Mouse (Mus musculus) heart, embryonic 16.5 days (tissue): ENCODE measurements around the gene AC109138.7. TPM values are rescaled to one million over a fixed set of nuclear protein-coding genes. Genes with fewer than 3 reads are reported as not detected.

Source experiments
- ATAC-seq: fragments of 200-750 bp; cut with Nextera tagmentation; replicated peaks from 2 replicates; pipeline ENCODE4 v1.8.0; 2017; ENCODE audit warnings: moderate number of reproducible peaks; ENCODE audit not compliant: insufficient read depth, low FRiP score; ENCODE audit errors: extremely low read depth
- H3K27ac ChIP-seq: fragments of 300-500 bp; sonication (generic); 2 replicates; pipeline ENCODE4 v1.5.1; 2014; ENCODE audit warnings: mild to moderate bottlenecking, low read length, control low read depth, moderate library complexity
- H3K27me3 ChIP-seq: fragments of 300-500 bp; sonication (generic); 2 replicates; pipeline ENCODE4 v1.6.1; 2014; ENCODE audit warnings: low read length, mixed read lengths; ENCODE audit not compliant: control insufficient read depth, insufficient read depth
- H3K36me3 ChIP-seq: fragments of 300-500 bp; sonication (generic); 2 replicates; pipeline ENCODE4 v1.6.1; 2014; ENCODE audit not compliant: control insufficient read depth, insufficient read depth
- H3K4me1 ChIP-seq: fragments of 300-500 bp; sonication (generic); 2 replicates; pipeline ENCODE4 v1.6.1; 2014; ENCODE audit warnings: low read length, mixed read lengths; ENCODE audit not compliant: control insufficient read depth, insufficient read depth
- H3K4me2 ChIP-seq: fragments of 300-500 bp; sonication (generic); 2 replicates; pipeline ENCODE4 v1.6.1; 2014; ENCODE audit warnings: low read depth, mild to moderate bottlenecking, control low read depth, low read length
- H3K4me3 ChIP-seq: fragments of 300-500 bp; sonication (generic); 2 replicates; pipeline ENCODE4 v1.5.1; 2014; ENCODE audit warnings: mild to moderate bottlenecking, control low read depth, low read length
- H3K9ac ChIP-seq: fragments of 300-500 bp; sonication (generic); 2 replicates; pipeline ENCODE4 v1.6.1; 2014; ENCODE audit warnings: low read length, control low read depth
- H3K9me3 ChIP-seq: fragments of 300-500 bp; sonication (generic); replicated peaks from 2 replicates; pipeline ENCODE4 v1.6.1; 2016; ENCODE audit warnings: low read length; ENCODE audit not compliant: control insufficient read depth
- WGBS: fragments of 180-500 bp; shearing (Covaris S2); extraction: QIAGEN DNeasy Blood & Tissue Kit; methylation state at CpG from one replicate; pipeline ENCODE4 v1.1.7; 2014; 5-methylcytosine and 5-hydroxymethylcytosine counted together
- polyA plus RNA-seq: library from polyadenylated mRNA; unstranded; fragments of >200 nt; fragmentation: Nextera tagmentation; extraction: Ambion mirVana; gene quantifications from 2 replicates; pipeline ENCODE4 v1.2.1, GENCODE M21; 2015

Gene AC109138.7
- polyA plus RNA-seq, 1 experiment from 2014 or later: not detected

GRCm38 (mm10) chr19:4220416-4220815, 6.3 kb downstream of the AC109138.7 start:
- no peak overlapping the region for H3K4me3 ChIP-seq
- peaks cover 14% of the 10 kb centered on the region for H3K27me3 ChIP-seq
- ATAC-seq: no peak
- H3K36me3 ChIP-seq: no peaks in the 10 kb centered on the region
- WGBS: 41% methylated on average over 4 of the region's 4 CpGs
- H3K9me3 ChIP-seq: no peaks in the 10 kb centered on the region
- peak overlapping the region; percentile 62 for H3K27ac ChIP-seq
- peaks cover 20% of the 10 kb centered on the region for H3K4me1 ChIP-seq
- no peak overlapping the region for H3K9ac ChIP-seq
- no peak overlapping the region for H3K4me2 ChIP-seq

DNA sequence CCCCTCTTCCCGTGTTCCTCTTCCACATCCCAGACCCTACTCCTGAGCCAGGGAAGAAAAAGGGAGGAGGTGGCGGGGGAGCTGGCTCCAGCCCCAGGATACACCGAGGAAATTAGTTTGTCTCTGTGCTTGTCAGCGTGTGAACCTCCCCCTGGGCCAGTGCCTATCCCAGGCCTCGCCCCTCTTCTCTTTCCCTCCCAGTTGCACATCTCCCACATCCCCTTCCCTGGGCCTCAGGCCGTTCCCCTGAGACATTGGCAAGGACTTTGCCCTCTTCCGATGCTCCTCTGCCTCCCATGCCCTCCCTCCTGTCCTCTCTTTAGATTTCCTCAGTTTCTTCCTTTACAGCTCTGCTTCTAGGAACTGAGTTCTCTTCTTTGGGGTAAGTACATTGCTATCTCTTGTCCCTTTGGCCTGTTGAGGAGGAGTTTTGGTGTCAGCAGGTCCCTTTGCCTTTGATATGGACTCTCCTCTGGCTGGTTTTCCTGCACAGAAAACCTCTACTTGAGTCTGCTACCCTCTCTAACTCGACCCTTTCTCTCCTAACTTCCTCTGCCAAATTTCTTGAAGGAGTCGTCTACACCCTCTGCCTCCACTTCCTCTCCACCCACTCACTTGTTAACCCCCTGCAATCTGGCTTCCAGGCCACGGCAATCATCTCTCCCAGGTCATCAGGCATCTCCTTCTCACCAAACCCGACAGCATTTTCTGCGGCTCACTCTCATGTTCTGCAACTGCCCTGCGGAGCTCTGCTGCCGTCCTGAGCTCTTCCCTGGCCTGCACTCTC, 7.0 kb downstream of the AC109138.7 start:
- no peaks in the 10 kb centered on the region for H3K9me3 ChIP-seq
- H3K27ac ChIP-seq: peak overlapping the region; percentile 62
- WGBS: 31% methylated on average over 13 of the region's 14 CpGs
- H3K9ac ChIP-seq: peak overlapping the region; percentile 32; the same call in 1 of the 2 replicates
- peak overlapping the region; percentile 28; the same call in 1 of the 2 replicates for H3K4me2 ChIP-seq
- H3K4me1 ChIP-seq: peaks cover 17% of the 10 kb centered on the region
- no peaks in the 10 kb centered on the region for H3K36me3 ChIP-seq
- peaks cover 12% of the 10 kb centered on the region for H3K27me3 ChIP-seq
- H3K4me3 ChIP-seq: no peak overlapping the region
- no peak for ATAC-seq

DNA sequence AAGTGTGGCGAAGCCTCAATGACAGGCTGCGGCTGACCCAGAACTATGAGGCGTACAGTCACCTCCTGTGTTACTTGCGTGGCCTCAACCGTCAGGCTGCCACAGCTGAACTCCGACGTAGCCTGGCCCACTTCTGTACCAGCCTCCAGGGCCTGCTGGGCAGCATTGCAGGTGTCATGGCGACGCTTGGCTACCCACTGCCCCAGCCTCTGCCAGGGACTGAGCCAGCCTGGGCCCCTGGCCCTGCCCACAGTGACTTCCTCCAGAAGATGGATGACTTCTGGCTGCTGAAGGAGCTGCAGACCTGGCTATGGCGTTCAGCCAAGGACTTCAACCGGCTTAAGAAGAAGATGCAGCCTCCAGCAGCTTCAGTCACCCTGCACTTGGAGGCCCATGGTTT, 8.0 kb downstream of the AC109138.7 start:
- Histone ChIP-seq H3K4me1 (peaks cover 15% of the 10 kb centered on the region), H3K4me2 (no peak overlapping the region), H3K9me3 (no peaks in the 10 kb centered on the region), H3K4me3 (no peak overlapping the region), H3K27ac (no peak overlapping the region), H3K9ac (no peak overlapping the region), H3K27me3 (peaks cover 9% of the 10 kb centered on the region; the same call in 1 of the 2 replicates), H3K36me3 (no peaks in the 10 kb centered on the region)
- 67% methylated on average over 11 of the region's 11 CpGs for WGBS
- ATAC-seq: no peak

GRCm38 (mm10) chr19:4226779-4227178, 12.6 kb downstream of the AC109138.7 start:
- no peaks in the 10 kb centered on the region for H3K36me3 ChIP-seq
- 82% methylated on average over 7 of the region's 7 CpGs for WGBS
- H3K4me2 ChIP-seq: no peak overlapping the region
- H3K4me3 ChIP-seq: no peak overlapping the region
- no peak overlapping the region for H3K9ac ChIP-seq
- no peak overlapping the region for H3K27ac ChIP-seq
- peaks cover 9% of the 10 kb centered on the region; the same call in 1 of the 2 replicates for H3K27me3 ChIP-seq
- peaks cover 5% of the 10 kb centered on the region for H3K4me1 ChIP-seq
- no peaks in the 10 kb centered on the region for H3K9me3 ChIP-seq
- ATAC-seq: no peak

- no peak overlapping the region for H3K27ac ChIP-seq
- H3K4me2 ChIP-seq: no peak overlapping the region
- no peak overlapping the region for H3K9ac ChIP-seq
- H3K4me3 ChIP-seq: no peak overlapping the region
- no peaks in the 10 kb centered on the region for H3K36me3 ChIP-seq
- H3K9me3 ChIP-seq: no peaks in the 10 kb centered on the region
- WGBS: 50% methylated on average over 5 of the region's 5 CpGs
- peaks cover 7% of the 10 kb centered on the region; the same call in 1 of the 2 replicates for H3K27me3 ChIP-seq
- peaks cover 8% of the 10 kb centered on the region for H3K4me1 ChIP-seq
- ATAC-seq: no peak
Observed at GRCm38 (mm10) chr19:4227446-4227845, 13.3 kb downstream of the AC109138.7 start.

- WGBS: 12% methylated on average over 8 of the region's 8 CpGs
- no peaks in the 10 kb centered on the region for H3K9me3 ChIP-seq
- H3K36me3 ChIP-seq: no peaks in the 10 kb centered on the region
- H3K9ac ChIP-seq: no peak overlapping the region; the same call in 1 of the 2 replicates
- no peak overlapping the region for H3K4me3 ChIP-seq
- peaks cover 8% of the 10 kb centered on the region for H3K4me1 ChIP-seq
- H3K27me3 ChIP-seq: peaks cover 5% of the 10 kb centered on the region; the same call in 1 of the 2 replicates
- no peak for ATAC-seq
- no peak overlapping the region for H3K4me2 ChIP-seq
- no peak overlapping the region for H3K27ac ChIP-seq
Observed at GRCm38 (mm10) chr19:4227894-4228678, 13.9 kb downstream of the AC109138.7 start.

DNA sequence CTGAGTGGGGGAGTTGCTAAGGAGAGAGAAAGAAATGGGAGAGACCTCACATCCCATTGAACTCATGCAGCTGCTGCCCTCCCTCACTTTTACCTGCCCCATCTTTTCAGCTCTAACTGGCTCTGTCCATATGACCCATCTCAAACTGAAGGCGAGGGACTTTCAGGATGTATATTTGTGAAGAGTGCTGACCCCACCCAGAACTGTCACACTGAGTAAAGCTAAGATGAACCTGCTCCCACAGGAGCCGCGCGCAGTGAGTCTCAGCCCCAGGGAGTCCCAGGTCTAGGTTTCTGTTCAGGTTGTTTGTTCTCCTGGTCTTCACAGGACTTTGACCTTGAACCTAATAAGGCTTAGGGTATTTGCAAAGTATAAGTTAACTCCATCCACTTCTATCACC, 14.7 kb downstream of the AC109138.7 start:
- peaks cover 5% of the 10 kb centered on the region; the same call in 1 of the 2 replicates for H3K27me3 ChIP-seq
- no peak overlapping the region for H3K9ac ChIP-seq
- H3K27ac ChIP-seq: no peak overlapping the region
- no peak overlapping the region for H3K4me3 ChIP-seq
- peaks cover 8% of the 10 kb centered on the region for H3K4me1 ChIP-seq
- no peaks in the 10 kb centered on the region for H3K36me3 ChIP-seq
- no peak overlapping the region for H3K4me2 ChIP-seq
- ATAC-seq: no peak
- 71% methylated on average over 4 of the region's 4 CpGs for WGBS
- H3K9me3 ChIP-seq: no peaks in the 10 kb centered on the region

DNA sequence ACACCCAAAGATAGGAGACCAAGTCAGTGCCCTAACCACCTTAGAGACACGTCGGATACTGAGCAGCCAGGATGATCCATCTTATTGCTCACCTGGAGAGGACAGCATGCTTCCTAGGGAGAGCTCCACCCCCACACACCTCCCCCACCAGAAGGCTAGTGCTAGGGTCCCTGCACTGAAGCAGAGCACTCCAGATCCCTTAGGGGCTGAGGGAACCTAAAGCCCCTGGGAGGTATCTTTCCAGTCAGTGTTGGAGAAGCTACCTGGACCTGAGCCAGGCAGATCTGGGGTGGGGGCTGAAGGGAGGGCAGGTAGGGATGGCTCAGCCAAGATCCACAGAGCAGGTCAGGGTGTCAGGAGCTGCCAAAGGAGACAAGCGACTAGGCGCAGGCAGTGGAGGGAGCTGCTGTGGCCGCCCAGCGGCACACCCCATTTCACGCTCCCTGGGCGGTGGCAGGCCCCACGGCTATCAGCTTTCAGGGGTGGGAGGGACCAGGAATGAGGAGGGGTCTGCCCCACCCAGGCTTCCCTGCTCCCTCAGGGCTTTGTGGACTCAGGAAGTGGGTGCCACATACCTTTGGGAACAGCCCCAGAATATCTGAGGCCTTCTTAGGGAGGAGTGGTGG, 15.4 kb downstream of the AC109138.7 start:
- H3K4me3 ChIP-seq: no peak overlapping the region
- H3K4me1 ChIP-seq: peaks cover 8% of the 10 kb centered on the region
- no peak overlapping the region for H3K9ac ChIP-seq
- H3K9me3 ChIP-seq: no peaks in the 10 kb centered on the region
- no peak for ATAC-seq
- no peaks in the 10 kb centered on the region for H3K36me3 ChIP-seq
- H3K27me3 ChIP-seq: peaks cover 5% of the 10 kb centered on the region; the same call in 1 of the 2 replicates
- no peak overlapping the region for H3K4me2 ChIP-seq
- 35% methylated on average over 9 of the region's 9 CpGs for WGBS
- H3K27ac ChIP-seq: no peak overlapping the region
